Mouse (Mus musculus): Measurements from ENCODE around the gene Tmem255b. TPM values are rescaled to one million over a fixed set of nuclear protein-coding genes. Genes with fewer than 3 reads are reported as not detected.

The Tmem255b gene
- polyA plus RNA-seq (2015; fragmentation: Nextera tagmentation; extraction: Ambion mirVana), result 5.5 and 6.3 TPM in 2 replicates

DNA sequence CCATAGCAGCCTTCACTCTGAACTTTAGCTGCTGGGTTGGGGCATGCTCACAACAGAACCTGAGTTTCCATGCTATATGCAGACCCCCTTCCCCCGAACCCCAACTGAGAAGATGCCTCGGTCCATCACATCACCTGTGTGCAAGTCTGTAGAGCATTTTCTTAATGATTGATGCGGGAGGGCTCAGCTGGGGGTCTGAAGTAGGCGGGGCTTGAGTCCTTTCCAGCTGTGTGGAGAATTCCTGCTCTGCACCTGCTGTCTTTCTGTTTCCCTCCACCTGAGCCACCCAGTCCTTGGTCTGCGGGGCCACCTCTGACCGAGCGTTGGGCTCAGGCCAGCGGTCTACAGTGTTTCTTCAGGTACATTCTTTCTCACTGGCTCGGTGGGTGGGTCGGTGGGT is at the start of gene Tmem255b:
Tmem255b (plus strand) TSS at position 301 of the 400 bp plus-strand sequence.
- no peak within 1 kb of the TSS for H3K4me2 ChIP-seq (replicated peaks; ENCODE audit: low read depth)
- WGBS, result 20% methylated on average over 10 of the region's 10 CpGs
- ATAC-seq (ENCODE audit: low FRiP score, low TSS enrichment) (no peak), DNase-seq (ENCODE audit: low spot score) (no peak)
- H3K27ac ChIP-seq (replicated peaks), result no peak within 1 kb of the TSS
- H3K27me3 ChIP-seq (ENCODE audit: control insufficient read depth, insufficient read depth, low read length), result no peaks in the 10 kb centered on the region; the same call in 1 of the 2 replicates
- H3K9ac ChIP-seq (ENCODE audit: low read length), result no peak within 1 kb of the TSS
- H3K36me3 ChIP-seq (ENCODE audit: control insufficient read depth, insufficient read depth, low read length), result no peaks in the 10 kb centered on the region
- H3K9me3 ChIP-seq (ENCODE audit: control insufficient read depth, low read length), result no peaks in the 10 kb centered on the region
- TF ChIP-seq EP300 (optimal IDR thresholded peaks at IDR 0.05) (no peak), CTCF (IDR thresholded peaks at IDR 0.05; ENCODE audit: low read depth) (no peak)
- no peaks in the 10 kb centered on the region for H3K4me1 ChIP-seq (replicated peaks; ENCODE audit: control insufficient read depth, insufficient read depth)
- H3K4me3 ChIP-seq (ENCODE audit: low read depth, low read length), result peak within 1 kb of the TSS; percentile 8; the same call in 1 of the 2 replicates

DNA sequence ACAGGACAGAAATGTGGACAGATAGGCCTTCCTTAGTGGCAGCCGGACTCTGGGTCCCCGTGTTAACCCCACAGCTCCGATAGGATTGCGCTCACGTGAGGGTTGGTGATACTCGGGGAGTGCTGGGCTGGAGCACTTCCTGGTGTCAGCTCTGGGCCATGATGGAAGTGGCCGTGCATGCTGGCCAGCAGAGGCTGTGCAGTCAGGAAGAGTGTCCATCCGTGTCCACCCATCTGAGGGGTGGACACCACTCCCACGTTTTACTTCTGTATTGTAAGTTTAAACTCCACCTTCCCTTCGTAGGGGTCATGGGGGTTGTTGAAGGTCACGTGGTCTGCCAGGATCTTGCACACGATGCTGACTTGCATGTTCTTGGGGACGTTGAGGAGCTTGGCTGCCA is 48.6 kb upstream of the Tmem255b start:
- ATAC-seq (ENCODE audit: low FRiP score, low TSS enrichment), result no peak
- WGBS, result 73% methylated on average over 13 of the region's 13 CpGs
- TF ChIP-seq CTCF (IDR thresholded peaks at IDR 0.05; ENCODE audit: low read depth), result no peak

GRCm38 (mm10) chr8:13387728-13388127 is 47.3 kb upstream of the Tmem255b start:
- Histone ChIP-seq H3K4me2 (replicated peaks; ENCODE audit: low read depth) (no peak overlapping the region), H3K36me3 (ENCODE audit: control insufficient read depth, insufficient read depth, low read length) (no peaks in the 10 kb centered on the region), H3K27ac (replicated peaks) (no peak overlapping the region), H3K9me3 (ENCODE audit: control insufficient read depth, low read length) (no peaks in the 10 kb centered on the region), H3K27me3 (ENCODE audit: control insufficient read depth, insufficient read depth, low read length) (no peaks in the 10 kb centered on the region), H3K4me3 (ENCODE audit: low read depth, low read length) (no peak overlapping the region), H3K4me1 (replicated peaks; ENCODE audit: control insufficient read depth, insufficient read depth) (no peaks in the 10 kb centered on the region), H3K9ac (ENCODE audit: low read length) (no peak overlapping the region)
- no peak for ATAC-seq (ENCODE audit: low FRiP score, low TSS enrichment)
- 73% methylated on average over 8 of the region's 8 CpGs for WGBS
- no peak for DNase-seq (ENCODE audit: low spot score)
- no peak for TF ChIP-seq EP300 (optimal IDR thresholded peaks at IDR 0.05)
- TF ChIP-seq CTCF (IDR thresholded peaks at IDR 0.05; ENCODE audit: low read depth), result no peak

More for the DNA sequence above, 48.6 kb upstream of the Tmem255b start:
- Histone ChIP-seq H3K4me3 (ENCODE audit: low read depth, low read length) (no peak overlapping the region), H3K36me3 (ENCODE audit: control insufficient read depth, insufficient read depth, low read length) (no peaks in the 10 kb centered on the region), H3K4me2 (replicated peaks; ENCODE audit: low read depth) (no peak overlapping the region), H3K27me3 (ENCODE audit: control insufficient read depth, insufficient read depth, low read length) (no peaks in the 10 kb centered on the region), H3K4me1 (replicated peaks; ENCODE audit: control insufficient read depth, insufficient read depth) (no peaks in the 10 kb centered on the region), H3K9ac (ENCODE audit: low read length) (no peak overlapping the region), H3K9me3 (ENCODE audit: control insufficient read depth, low read length) (no peaks in the 10 kb centered on the region), H3K27ac (replicated peaks) (no peak overlapping the region)
- DNase-seq (ENCODE audit: low spot score), result no peak

DNA sequence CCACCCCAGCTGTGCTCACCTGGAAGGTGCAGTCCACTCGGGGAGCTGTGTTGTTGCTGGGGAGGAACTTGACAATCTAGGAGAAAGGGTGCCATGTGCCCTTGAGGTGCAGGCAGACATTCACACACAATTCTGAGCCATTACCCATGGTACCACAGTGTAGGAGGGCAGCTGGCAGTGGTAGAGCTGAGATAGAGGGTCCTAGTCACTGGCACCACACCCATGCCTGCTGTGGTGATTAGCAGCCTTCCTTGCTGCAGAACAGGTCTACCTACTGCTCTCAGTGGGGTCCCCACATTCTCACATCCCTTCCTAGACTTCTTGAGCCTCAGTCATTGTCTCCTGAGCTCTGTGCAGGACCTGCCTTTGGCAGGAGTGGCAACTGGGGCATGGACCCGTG is 46.2 kb upstream of the Tmem255b start:
- H3K4me1 ChIP-seq (replicated peaks; ENCODE audit: control insufficient read depth, insufficient read depth), result no peaks in the 10 kb centered on the region
- TF ChIP-seq CTCF (IDR thresholded peaks at IDR 0.05; ENCODE audit: low read depth) (no peak), EP300 (optimal IDR thresholded peaks at IDR 0.05) (no peak)
- 62% methylated on average over 2 of the region's 2 CpGs for WGBS
- H3K36me3 ChIP-seq (ENCODE audit: control insufficient read depth, insufficient read depth, low read length), result no peaks in the 10 kb centered on the region
- H3K9ac ChIP-seq (ENCODE audit: low read length), result no peak overlapping the region
- no peaks in the 10 kb centered on the region for H3K9me3 ChIP-seq (ENCODE audit: control insufficient read depth, low read length)
- ATAC-seq (ENCODE audit: low FRiP score, low TSS enrichment) (0 out of 2 replicates have a peak, but pooled peaks have one; percentile 20), DNase-seq (ENCODE audit: low spot score) (no peak)
- H3K4me2 ChIP-seq (replicated peaks; ENCODE audit: low read depth), result no peak overlapping the region
- no peaks in the 10 kb centered on the region for H3K27me3 ChIP-seq (ENCODE audit: control insufficient read depth, insufficient read depth, low read length)
- no peak overlapping the region for H3K27ac ChIP-seq (replicated peaks)
- no peak overlapping the region for H3K4me3 ChIP-seq (ENCODE audit: low read depth, low read length)

GRCm38 (mm10) chr8:13393869-13394268 is 41.1 kb upstream of the Tmem255b start:
- Histone ChIP-seq H3K9ac (ENCODE audit: low read length) (no peak overlapping the region), H3K9me3 (ENCODE audit: control insufficient read depth, low read length) (no peaks in the 10 kb centered on the region), H3K27ac (replicated peaks) (no peak overlapping the region), H3K27me3 (ENCODE audit: control insufficient read depth, insufficient read depth, low read length) (no peaks in the 10 kb centered on the region), H3K4me2 (replicated peaks; ENCODE audit: low read depth) (no peak overlapping the region), H3K4me1 (replicated peaks; ENCODE audit: control insufficient read depth, insufficient read depth) (no peaks in the 10 kb centered on the region), H3K4me3 (ENCODE audit: low read depth, low read length) (no peak overlapping the region), H3K36me3 (ENCODE audit: control insufficient read depth, insufficient read depth, low read length) (no peaks in the 10 kb centered on the region)
- no peak for TF ChIP-seq EP300 (optimal IDR thresholded peaks at IDR 0.05)
- no peak for TF ChIP-seq CTCF (IDR thresholded peaks at IDR 0.05; ENCODE audit: low read depth)
- WGBS, result 78% methylated on average over 7 of the region's 7 CpGs
- ATAC-seq (ENCODE audit: low FRiP score, low TSS enrichment) (peak; percentile 79), DNase-seq (ENCODE audit: low spot score) (peak; percentile 46)

GRCm38 (mm10) chr8:13396725-13397124 is 38.3 kb upstream of the Tmem255b start, which contains the start of gene Atp4b:
Gene Atp4b (minus strand): TSS chr8:13396825.
- DNase-seq (ENCODE audit: low spot score) (no peak), ATAC-seq (ENCODE audit: low FRiP score, low TSS enrichment) (peak; percentile 62)
- no peak within 1 kb of the TSS for H3K27ac ChIP-seq (replicated peaks)
- no peaks in the 10 kb centered on the region for H3K27me3 ChIP-seq (ENCODE audit: control insufficient read depth, insufficient read depth, low read length)
- H3K4me2 ChIP-seq (replicated peaks; ENCODE audit: low read depth), result no peak within 1 kb of the TSS
- no peak within 1 kb of the TSS for H3K4me3 ChIP-seq (ENCODE audit: low read depth, low read length)
- H3K36me3 ChIP-seq (ENCODE audit: control insufficient read depth, insufficient read depth, low read length), result no peaks in the 10 kb centered on the region
- no peaks in the 10 kb centered on the region for H3K4me1 ChIP-seq (replicated peaks; ENCODE audit: control insufficient read depth, insufficient read depth)
- H3K9me3 ChIP-seq (ENCODE audit: control insufficient read depth, low read length), result no peaks in the 10 kb centered on the region
- TF ChIP-seq EP300 (optimal IDR thresholded peaks at IDR 0.05) (no peak), CTCF (IDR thresholded peaks at IDR 0.05; ENCODE audit: low read depth) (no peak)
- H3K9ac ChIP-seq (ENCODE audit: low read length), result no peak within 1 kb of the TSS
- 65% methylated on average over 5 of the region's 5 CpGs for WGBS
